In genomic region chr14:121408944-121409343, GRCm38 (mm10) we compare ENCODE assay signal across 25 mouse cellular contexts. TPM values are rescaled to one million over a fixed set of nuclear protein-coding genes. Genes with fewer than 3 reads are reported as not detected.
DNase-seq lines count a peak whose midpoint lies in the region; ATAC-seq and TF ChIP-seq lines count a peak whose summit lies in the region.
"Had no signal": no experiment of that assay in that cellular context is flagged by ENCODE, and none has a peak within 500 bp of the region (broad histone marks: within the 10 kb centered on the region; RNA-seq: fewer than 3 reads in every experiment).

No protein-coding gene starts in this region.

- no peaks in the 10 kb centered on the region for H3K4me1 ChIP-seq in heart, adult 2 months (ENCODE audit: control insufficient read depth, insufficient read depth, low read length)
- H3K4me1 ChIP-seq: neural tube, embryonic 12.5 days; stomach, embryonic 15.5 days had no signal

- intact Hi-C loops in heart, adult 2 months (cut with DNase I) = no loop called here

- no peaks in the 10 kb centered on the region for H3K36me3 ChIP-seq in heart, adult 2 months (ENCODE audit: control insufficient read depth, insufficient read depth, low read length)
- H3K36me3 ChIP-seq: hindbrain, embryonic 13.5 days; midbrain, embryonic 13.5 days; neural tube, embryonic 12.5 days; stomach, embryonic 15.5 days had no signal

- H3K9ac ChIP-seq in heart, adult 2 months (ENCODE audit: low read depth, low read length) = no peak overlapping the region
- H3K9ac ChIP-seq: hindbrain, embryonic 13.5 days; liver, embryonic 14.5 days; lung, embryonic 14.5 days; midbrain, embryonic 13.5 days; neural tube, embryonic 12.5 days; stomach, embryonic 15.5 days had no signal

- no peak for TF ChIP-seq POLR2A in heart, adult 2 months (IDR thresholded peaks at IDR 0.05; ENCODE audit: insufficient read depth, low read depth, low read length)

- WGBS in heart, adult 2 months = 81% methylated on average over 3 of the region's 3 CpGs

- H3K27me3 ChIP-seq in heart, adult 2 months (ENCODE audit: control insufficient read depth, insufficient read depth, low read length) = no peaks in the 10 kb centered on the region
- H3K27me3 ChIP-seq: hindbrain, embryonic 13.5 days; midbrain, embryonic 13.5 days; neural tube, embryonic 12.5 days; stomach, embryonic 15.5 days had no signal

- no peak for TF ChIP-seq EP300 in heart, adult 2 months (IDR thresholded peaks at IDR 0.05; ENCODE audit: insufficient read depth, low read depth, low read length)

- no peak for TF ChIP-seq CTCF in heart, adult 2 months (IDR thresholded peaks at IDR 0.05)

- no peak overlapping the region for H3K4me3 ChIP-seq in heart, adult 2 months
- H3K4me3 ChIP-seq: hindbrain, embryonic 13.5 days; megakaryocyte, embryonic 14.5 days; midbrain, embryonic 13.5 days; neural tube, embryonic 12.5 days; stomach, embryonic 15.5 days had no signal

- no peaks in the 10 kb centered on the region for H3K79me2 ChIP-seq in heart, adult 2 months (replicated peaks; ENCODE audit: control insufficient read depth, insufficient read depth, low read length)

- DNase-seq in CD4-positive helper T cell, adult 2 months (ENCODE audit: low read depth, low spot score) = peak; percentile 9
- no peak for DNase-seq in heart, adult 18-20 months
- DNase-seq in cerebellum, postnatal 10 days = no peak
- DNase-seq in heart, adult 2 months = no peak
- DNase-seq: adrenal gland, adult 2 months; cerebellum, adult 2 months; cerebellum, postnatal 25 days; gastrocnemius, postnatal 25 days; kidney, adult 11 months; kidney, postnatal 14 days; layer of hippocampus, adult 9-11 months; liver; lung, embryonic 14.5 days; lung, postnatal 14 days; thymus, postnatal 4 days had no signal

- H3K27ac ChIP-seq in heart, adult 2 months = no peak overlapping the region
- H3K27ac ChIP-seq: hindbrain, embryonic 13.5 days; liver, embryonic 14.5 days; midbrain, embryonic 13.5 days; neural tube, embryonic 12.5 days; stomach, embryonic 15.5 days had no signal

- peak; percentile 61 for ATAC-seq in CD4-positive, CD25-positive, alpha-beta regulatory T cell, adult 4 months
- ATAC-seq in hematopoietic stem cell, adult 5-6 weeks (replicated peaks in 1 of 2; ENCODE audit: insufficient read depth in 1 of 2, low FRiP score in 2 of 2, low TSS enrichment in 1 of 2, low read depth in 1 of 2, poor library complexity in 2 of 2, severe bottlenecking in 2 of 2) = peak; percentile 56 to 65; a peak in 3 of 4 replicates
- ATAC-seq in monocyte, adult 5-6 weeks (replicated peaks; ENCODE audit: insufficient number of reproducible peaks, low FRiP score, low TSS enrichment, poor library complexity, severe bottlenecking) = peak; percentile 55
- ATAC-seq: forebrain, embryonic 14.5 days; midbrain, embryonic 13.5 days had no signal

RNA-seq across cellular contexts. Expression of gene Stk24, which starts 29.1 kb away (rescaled TPM):
- 10 to 100 TPM; 63.3 to 68.7 TPM for polyA plus RNA-seq in CD4-positive, CD25-positive, alpha-beta regulatory T cell, adult 4 months (2017; shearing (Covaris generic))
- total RNA-seq in hematopoietic stem cell, adult 5-6 weeks (2017) = 85.3 and 102 TPM in 2 replicates
- 267 to 321 TPM (median 302 TPM) in 3 replicates for total RNA-seq in monocyte, adult 5-6 weeks (2017)
- 10 to 100 TPM; 71.3 to 77.6 TPM for total RNA-seq in heart, adult 18-20 months (2021)
- 10 to 100 TPM; 70.2 to 75.6 TPM for total RNA-seq in heart, adult 2 months (2021)
- 21.4 and 38.8 TPM in 2 replicates for polyA plus RNA-seq in heart, adult 2 months (2012; rRNA removed)
